Mouse (Mus musculus) C3H10T1/2 (cell line): Measurements from ENCODE around the gene Pisd. TPM values are rescaled to one million over a fixed set of nuclear protein-coding genes. Genes with fewer than 3 reads are reported as not detected.

Experiments used
- polyA plus RNA-seq, 2 experiments: library from polyadenylated mRNA; unstranded; fragments of >200 nt; fragmentation: generic; extraction: Trizol; gene quantifications; one replicate each; pipeline ENCODE4 v1.2.1; 2012; ENCODE audit warnings: missing spikeins in 2 of 2

Pisd gene
- 10 to 100 TPM; 20.7 to 43.2 TPM for polyA plus RNA-seq

DNA sequence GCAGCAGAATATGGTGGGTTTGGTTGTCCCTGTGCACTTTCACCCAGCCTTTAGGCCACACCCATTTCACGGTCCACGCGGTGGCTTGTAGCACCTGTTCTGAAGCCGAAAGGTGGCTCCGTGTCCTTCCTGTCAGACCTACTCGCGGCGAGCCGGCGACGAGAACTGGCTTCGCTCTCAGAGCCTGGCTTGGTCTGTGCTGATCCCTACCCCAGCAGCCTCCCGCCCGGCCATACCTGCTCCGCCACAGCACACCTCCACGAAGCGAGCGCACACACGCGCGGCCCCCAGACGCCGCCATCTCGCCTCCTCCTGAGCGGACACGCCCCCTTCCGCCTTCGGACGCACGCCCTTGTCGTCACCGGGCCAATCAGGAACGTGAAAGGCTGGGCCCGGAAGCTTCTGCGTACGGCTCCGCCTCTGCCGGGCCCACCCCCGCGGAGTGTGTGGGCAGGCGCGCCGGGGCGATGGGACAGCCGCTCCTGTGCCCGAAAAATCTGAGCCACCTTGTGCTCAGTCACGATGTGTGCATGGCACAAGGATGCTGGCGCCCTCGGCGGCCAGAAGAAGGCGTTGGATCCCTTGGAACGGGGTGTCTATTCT is at the start of gene Pisd:
Gene Pisd, minus strand, starts transcription at position 334 of the 603 bp plus-strand sequence.

DNA sequence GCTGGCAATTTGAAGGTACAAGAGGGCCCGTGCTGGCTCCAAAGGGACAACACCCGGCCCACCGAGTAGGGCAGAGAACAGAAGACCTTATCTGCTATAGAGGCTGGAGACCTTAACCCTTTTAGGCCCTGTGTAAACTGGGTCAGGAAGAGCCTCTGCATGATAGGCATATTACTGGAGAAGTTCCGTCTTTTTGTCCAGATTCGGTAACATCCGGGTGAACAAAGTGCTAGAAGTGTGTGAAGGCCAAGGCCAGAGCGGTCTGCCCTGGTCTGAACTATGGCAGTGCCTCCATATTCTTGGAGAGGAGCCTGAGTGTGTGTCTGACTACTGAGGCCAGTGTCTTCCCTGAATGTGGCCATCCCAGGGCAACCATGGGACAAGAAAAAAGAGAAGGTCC is 41.6 kb upstream of the Pisd start, which contains the start of gene Gm20671:
Gene Gm20671, minus strand, starts transcription at position 101 of the 400 bp plus-strand sequence.

Other genes with a start within 250 kb of the Pisd start
- gene Yes1, start 174.5 kb downstream of the Pisd start, polyA plus RNA-seq, result 1 to 10 TPM in 1 of 2 experiments, under 1 TPM in 1; 0.12 to 1.4 TPM
- not detected for gene Gm20671, start 41.5 kb upstream of the Pisd start, polyA plus RNA-seq
- 1 to 10 TPM in 1 of 2 experiments, under 1 TPM in 1; 0.15 to 4.8 TPM for gene Prr14l, start 68.6 kb upstream of the Pisd start, polyA plus RNA-seq
- gene Depdc5, start 78.1 kb upstream of the Pisd start, polyA plus RNA-seq, result 1 to 10 TPM; 1.9 to 7.6 TPM
- 100 to 1,000 TPM in 1 of 2 experiments, 10 to 100 TPM in 1; 65.8 to 113 TPM for gene Ywhah, start 233.2 kb upstream of the Pisd start, polyA plus RNA-seq